Mouse (Mus musculus): ENCODE data around the gene Lnpep. TPM values are rescaled to one million over a fixed set of nuclear protein-coding genes. Genes with fewer than 3 reads are reported as not detected.
"Not testable (repeated sequence)": the region's sequence is repeated elsewhere in the genome, so short reads cannot be mapped to it uniquely, and the experiment has no call there.

Lnpep gene
- 10 to 100 TPM; 98.8 TPM for total RNA-seq (2021)
- long read RNA-seq, partial matches to known transcripts, result 1 of 13 reads
- long read RNA-seq, other reads (novel, unspliced or antisense), result 12 of 13 reads

DNA sequence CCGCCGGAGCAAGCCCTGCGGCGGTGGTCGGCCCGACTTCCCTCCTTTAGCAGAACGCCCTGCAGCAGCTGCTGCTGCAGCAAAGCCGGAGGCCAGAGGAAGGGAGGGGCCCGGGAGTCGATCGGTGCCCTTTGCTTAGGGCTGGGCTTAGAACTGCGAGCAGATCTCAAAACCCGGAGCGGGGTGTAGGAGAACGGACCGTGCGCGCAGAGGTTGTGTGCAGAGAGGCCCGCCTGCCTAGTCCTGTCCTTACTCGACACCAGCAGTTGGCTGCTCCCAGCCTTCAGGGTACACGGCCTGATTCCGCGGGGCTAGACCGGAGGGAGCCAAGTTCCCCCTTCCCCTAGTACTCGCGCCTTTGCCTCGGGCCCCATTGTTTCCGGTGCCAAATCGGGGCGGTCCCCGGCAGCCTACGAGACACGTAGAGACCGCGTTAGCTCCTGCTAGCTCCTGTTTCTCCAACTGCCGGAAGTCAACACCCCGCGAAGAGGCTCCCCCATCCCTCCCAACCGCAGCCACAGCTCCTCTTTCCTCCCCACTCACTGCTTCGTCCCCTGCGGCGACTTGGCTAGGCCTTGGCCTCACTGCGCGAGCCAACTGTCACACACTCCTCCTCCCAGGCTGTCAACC lies at the start of gene Lnpep:
Lnpep (minus strand) TSS at position 94 of the 630 bp plus-strand sequence.
- peak; percentile 95 to 96 for DNase-seq (ENCODE audit: low spot score in 2 of 2)

DNA sequence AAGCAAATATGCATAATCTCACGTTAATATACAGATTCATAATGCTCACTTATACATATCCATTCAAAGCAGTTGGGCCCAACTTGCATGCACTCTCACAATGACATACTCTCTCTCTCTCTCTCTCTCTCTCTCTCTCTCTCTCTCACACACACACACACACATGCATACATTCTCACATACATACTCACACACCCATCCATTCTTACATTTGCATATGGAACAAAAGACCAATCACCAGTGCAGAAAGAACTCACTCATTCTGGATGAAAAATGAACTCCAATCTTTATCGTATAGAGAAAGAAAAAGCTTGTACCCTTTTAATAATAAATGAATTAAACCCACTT lies 31.0 kb upstream of the Lnpep start:
- no peak for DNase-seq (ENCODE audit: low spot score in 2 of 2)

GRCm38 (mm10) chr17:17654997-17655828 lies 30.4 kb upstream of the Lnpep start:
- DNase-seq (ENCODE audit: low spot score in 2 of 2), result no peak

- DNase-seq (ENCODE audit: low spot score in 2 of 2), result no peak
Measured at GRCm38 (mm10) chr17:17652570-17652969, 27.7 kb upstream of the Lnpep start.

DNA sequence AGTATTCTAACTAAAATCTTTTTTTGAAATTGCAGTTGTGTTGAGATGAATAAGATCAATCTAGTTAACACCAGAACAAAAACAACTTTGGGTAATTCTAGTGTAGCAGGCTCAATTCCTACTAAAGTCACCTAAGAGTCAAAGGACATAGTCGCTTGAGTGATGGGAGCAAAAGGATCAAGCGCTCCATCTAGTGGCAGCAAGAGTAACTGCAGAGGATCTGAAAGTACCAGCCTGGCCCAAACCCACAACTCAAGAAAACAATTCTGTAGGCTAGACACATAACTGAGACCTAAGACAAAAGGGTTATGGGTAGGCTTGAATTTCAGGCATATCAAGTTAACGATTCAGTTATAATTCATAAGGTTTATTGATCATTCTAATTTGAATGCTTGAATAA lies 20.9 kb upstream of the Lnpep start:
- DNase-seq (ENCODE audit: low spot score in 2 of 2), result peak; percentile 11 to 57

DNA sequence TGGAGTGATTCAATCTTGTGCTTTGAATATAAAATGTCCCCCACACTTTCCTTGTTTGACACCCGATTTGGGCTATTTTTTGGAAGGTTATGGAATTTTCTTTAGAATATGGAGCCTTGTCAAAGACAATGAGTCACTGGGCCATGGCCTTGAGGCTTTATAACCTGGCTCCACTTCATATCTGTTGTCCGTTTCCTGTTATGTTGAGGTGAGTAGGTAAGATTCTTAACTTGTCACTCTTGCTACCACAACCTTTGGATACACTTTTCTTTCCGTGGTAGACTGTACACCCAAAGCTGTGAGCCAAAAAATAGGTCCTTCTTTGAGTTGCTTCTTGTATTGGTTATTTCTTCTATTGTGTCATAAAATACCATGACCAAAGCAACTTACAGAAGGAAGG lies 12.5 kb upstream of the Lnpep start:
- DNase-seq (ENCODE audit: low spot score in 2 of 2), result no peak

GRCm38 (mm10) chr17:17636147-17636546 lies 11.3 kb upstream of the Lnpep start:
- DNase-seq (ENCODE audit: low spot score in 2 of 2), result no peak

- no peak for DNase-seq (ENCODE audit: low spot score in 2 of 2)
Measured at GRCm38 (mm10) chr17:17634033-17634432, 9.2 kb upstream of the Lnpep start.

- DNase-seq (ENCODE audit: low spot score in 2 of 2), result no peak
Measured at GRCm38 (mm10) chr17:17631985-17632384, 7.1 kb upstream of the Lnpep start.

DNA sequence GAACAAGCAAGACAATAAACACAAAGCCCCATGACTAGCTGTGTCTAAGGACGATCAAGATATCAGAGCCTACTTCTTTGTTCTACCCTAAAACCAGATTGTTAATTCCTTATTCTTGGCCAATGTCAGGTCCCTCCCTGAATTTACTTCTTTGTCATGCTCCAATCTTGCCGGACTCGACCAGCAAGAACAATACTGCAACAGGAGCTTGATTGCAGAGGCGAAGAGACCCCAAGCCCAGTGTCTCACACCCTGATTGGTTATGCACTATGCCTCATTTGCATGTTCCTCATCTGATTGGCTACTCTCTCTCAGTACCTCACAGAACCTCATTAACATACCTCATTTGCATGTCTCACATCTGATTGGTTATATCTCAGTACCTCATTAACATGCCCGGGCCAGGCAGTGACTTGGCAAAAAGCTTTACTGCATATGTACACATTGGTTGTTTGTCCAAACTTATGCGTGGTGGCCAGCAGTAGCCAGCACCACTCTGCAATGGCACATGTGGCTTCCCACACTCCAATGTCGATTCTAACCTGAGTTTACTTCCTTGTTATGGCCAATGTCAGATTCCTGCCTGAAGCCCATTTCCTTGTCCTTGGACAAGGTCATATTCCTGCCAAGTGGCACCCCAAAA lies 3.5 kb upstream of the Lnpep start:
- DNase-seq (ENCODE audit: low spot score in 2 of 2), result not testable (repeated sequence)

GRCm38 (mm10) chr17:17627558-17627957 lies 2.7 kb upstream of the Lnpep start:
- DNase-seq (ENCODE audit: low spot score in 2 of 2), result no peak

GRCm38 (mm10) chr17:17625887-17626679 lies 1.2 kb upstream of the Lnpep start:
- no peak for DNase-seq (ENCODE audit: low spot score in 2 of 2)

DNA sequence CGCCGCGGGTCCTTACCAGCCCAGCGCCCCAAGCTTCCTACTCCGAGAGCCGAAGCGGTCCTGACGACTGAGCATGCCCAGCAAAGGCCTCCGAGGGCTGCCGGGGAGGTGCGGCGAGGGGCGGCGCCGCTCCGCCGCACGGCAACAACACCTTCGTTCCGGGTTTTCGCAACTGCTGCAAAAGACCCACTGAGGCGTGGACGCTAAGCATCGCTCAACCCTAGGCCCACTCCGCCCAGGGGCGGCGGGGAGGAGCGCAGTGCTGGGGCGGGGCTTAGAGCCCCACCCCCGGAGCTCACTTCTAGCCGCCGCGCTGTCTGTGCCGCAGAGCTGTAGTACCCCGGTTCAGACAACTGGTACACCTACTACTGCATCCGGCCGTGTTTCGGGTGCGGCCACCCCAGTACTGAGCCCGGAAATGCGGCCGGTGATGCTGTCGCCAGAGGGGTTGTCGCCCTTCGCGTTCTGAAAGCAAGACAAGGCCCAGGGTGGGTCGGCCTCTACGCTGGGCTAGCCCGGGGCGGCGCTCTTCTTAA lies 361 bp downstream of the Lnpep start:
- peak; percentile 91 to 95 for DNase-seq (ENCODE audit: low spot score in 2 of 2)

DNA sequence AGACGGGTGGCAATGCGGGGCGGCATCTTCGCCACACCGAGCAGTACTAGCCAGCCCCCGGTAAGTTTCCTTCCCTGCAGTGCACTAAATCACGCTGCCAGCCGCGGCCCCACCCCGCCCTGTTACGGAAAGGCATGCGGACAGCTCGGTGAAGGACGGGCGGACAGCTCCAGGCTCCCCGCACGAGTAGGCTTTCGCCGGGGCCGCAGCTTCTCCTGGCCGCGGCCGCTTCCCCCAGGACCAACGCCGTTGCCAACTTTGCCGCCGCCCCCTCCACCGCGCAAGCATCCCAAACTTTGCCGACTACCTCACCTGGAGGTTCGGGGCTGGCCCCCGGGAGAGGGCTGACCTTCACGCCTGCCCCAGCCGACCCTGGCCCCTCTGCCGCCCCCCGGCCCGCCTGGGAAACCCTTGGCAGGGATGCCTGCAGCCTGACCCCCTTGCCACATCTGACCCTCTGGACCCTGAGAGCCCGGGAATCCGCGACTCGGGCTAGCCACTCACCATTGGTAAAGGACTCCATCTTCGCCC lies 895 bp downstream of the Lnpep start:
- DNase-seq (ENCODE audit: low spot score in 2 of 2), result peak; percentile 46 to 55

DNA sequence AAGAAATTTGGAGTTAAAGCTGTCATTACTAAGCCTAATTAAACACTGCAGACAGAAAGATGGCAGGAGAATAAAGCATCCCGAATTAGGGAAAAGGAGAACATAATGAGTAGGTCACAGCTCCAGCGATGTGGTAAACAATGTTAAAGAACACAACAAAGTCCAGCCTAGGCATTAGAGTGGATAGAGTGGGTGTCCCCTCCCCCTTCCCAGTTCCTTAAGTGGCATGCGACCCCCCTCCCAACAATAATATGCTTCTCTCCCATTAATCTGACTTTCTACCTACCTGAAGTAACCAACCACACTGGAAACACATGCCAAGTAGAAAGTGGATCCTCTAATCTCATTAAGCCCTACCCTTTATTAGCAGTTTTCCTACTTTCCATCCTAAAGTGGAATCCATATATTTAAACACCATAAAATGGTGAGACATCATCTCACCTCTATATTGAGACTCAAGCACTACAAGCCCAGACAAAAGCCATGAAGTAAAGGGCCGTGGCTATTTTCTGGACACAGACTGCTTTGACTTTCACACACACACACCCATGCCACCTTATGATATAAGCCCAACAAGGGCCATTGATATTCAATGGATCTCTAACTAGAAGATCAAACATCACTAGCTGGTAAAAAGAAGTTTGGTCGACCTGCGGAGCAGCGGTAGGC lies 1.5 kb downstream of the Lnpep start:
- no peak for DNase-seq (ENCODE audit: low spot score in 2 of 2)

GRCm38 (mm10) chr17:17622576-17622975 lies 2.3 kb downstream of the Lnpep start:
- no peak for DNase-seq (ENCODE audit: low spot score in 2 of 2)

DNA sequence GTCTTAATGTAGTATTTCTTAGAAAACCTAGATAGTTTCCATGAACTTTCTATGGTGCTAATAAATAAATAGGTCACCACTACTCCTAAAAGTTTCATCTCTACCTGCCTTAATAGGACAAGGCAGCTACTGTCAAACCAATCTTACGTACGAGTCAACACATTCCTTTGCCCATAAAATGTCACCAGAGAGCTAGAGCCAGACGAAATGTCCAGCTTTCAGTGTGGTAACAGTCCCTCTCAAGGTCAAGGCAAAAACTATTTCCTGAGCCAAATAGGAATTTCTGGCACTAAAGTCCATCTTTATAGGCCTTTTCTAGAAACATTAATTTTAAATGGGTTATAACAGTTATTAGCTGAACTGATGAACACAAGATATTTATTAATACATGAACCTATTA lies 3.3 kb downstream of the Lnpep start:
- no peak for DNase-seq (ENCODE audit: low spot score in 2 of 2)

DNA sequence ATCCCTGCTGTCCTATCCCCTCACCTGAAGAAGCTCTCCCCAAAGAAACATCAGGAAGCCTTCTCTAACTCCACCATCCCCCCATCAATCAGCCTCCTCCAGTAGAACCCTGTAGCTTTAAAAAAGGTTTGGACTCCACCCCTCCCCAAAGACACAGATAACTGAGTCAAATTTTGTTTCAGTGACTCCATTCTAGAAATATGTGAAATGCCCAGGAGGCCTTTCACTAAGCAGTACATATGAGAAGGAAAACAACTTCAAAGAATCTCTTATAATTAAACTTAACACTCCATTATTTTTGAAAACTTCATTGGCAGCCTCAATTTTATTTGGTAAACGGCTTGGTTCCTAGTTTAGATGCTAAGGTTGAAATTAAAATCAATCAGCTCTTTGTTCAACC lies 6.4 kb downstream of the Lnpep start:
- DNase-seq (ENCODE audit: low spot score in 2 of 2), result no peak

DNA sequence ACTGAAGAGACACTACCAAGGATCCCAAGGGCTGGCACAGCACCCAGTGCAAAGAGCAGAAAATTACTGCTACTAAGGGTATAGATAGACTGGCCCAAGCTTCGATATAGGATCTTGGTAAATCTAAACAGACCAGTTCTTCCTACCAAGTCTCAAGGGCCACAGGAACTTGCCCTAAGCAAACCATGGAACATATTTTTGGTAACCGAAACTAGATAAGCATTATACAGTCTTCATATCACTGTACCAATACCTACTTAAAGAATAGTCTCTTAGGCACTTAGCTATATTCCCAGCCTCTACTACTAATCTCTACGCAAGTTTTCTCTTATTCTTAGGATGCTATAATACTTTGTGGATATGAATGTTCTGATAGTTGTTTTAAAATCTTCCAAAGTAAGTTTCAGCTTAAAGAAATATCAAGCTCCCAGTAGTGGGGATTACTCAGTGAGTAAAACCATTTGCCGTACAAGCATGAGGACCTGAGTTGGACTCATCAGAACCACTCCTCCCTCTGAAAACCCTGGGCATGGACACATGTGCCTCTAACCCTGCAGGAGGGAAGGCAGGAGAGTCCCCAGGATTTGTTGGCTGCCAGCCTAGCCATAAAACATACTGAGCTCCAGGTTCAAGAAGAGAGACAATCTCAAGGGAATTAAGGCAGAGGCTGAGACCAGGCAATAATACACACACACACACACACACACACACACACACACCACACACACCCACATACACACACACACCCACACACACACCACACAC lies 7.2 kb downstream of the Lnpep start:
- no peak for DNase-seq (ENCODE audit: low spot score in 2 of 2)

GRCm38 (mm10) chr17:17612336-17612735 lies 12.5 kb downstream of the Lnpep start:
- no peak for DNase-seq (ENCODE audit: low spot score in 2 of 2)

Data from layer of hippocampus, adult 18-20 months (tissue).